Mouse (Mus musculus) intestine, postnatal 0 days (tissue): ENCODE measurements around the gene Scnm1. TPM values are rescaled to one million over a fixed set of nuclear protein-coding genes. Genes with fewer than 3 reads are reported as not detected.
A peak's percentile ranks its signal among the peaks of the same experiment; 100 is the strongest.

ENCODE experiments used
- ATAC-seq: fragments of 200-750 bp; cut with Nextera tagmentation; 2 replicates; pipeline ENCODE4 v1.8.0; 2017; ENCODE audit warnings: mild to moderate bottlenecking, moderate TSS enrichment, moderate library complexity
- H3K27ac ChIP-seq: fragments of 300-500 bp; sonication (generic); 2 replicates; pipeline ENCODE4 v1.5.1; 2014; ENCODE audit warnings: mild to moderate bottlenecking, low read depth, low read length, moderate library complexity
- H3K27me3 ChIP-seq: fragments of 300-500 bp; sonication (generic); replicated peaks from 2 replicates; pipeline ENCODE4 v1.6.1; 2014; ENCODE audit warnings: low read length, mixed read lengths; ENCODE audit not compliant: control insufficient read depth, insufficient read depth
- H3K36me3 ChIP-seq: fragments of 300-500 bp; sonication (generic); 2 replicates; pipeline ENCODE4 v1.6.1; 2014; ENCODE audit warnings: mild to moderate bottlenecking, moderate library complexity; ENCODE audit not compliant: control insufficient read depth, insufficient read depth
- H3K4me1 ChIP-seq: fragments of 300-500 bp; sonication (generic); replicated peaks from 2 replicates; pipeline ENCODE4 v1.6.1; 2014; ENCODE audit warnings: antibody characterized with exemption, low read length, mixed read lengths; ENCODE audit not compliant: control insufficient read depth, insufficient read depth
- H3K4me2 ChIP-seq: fragments of 300-500 bp; sonication (generic); replicated peaks from 2 replicates; pipeline ENCODE4 v1.6.1; 2014; ENCODE audit warnings: low read depth, mild to moderate bottlenecking, moderate library complexity
- H3K4me3 ChIP-seq: fragments of 300-500 bp; sonication (generic); 2 replicates; pipeline ENCODE4 v1.5.1; 2014; ENCODE audit warnings: low read depth, low read length
- H3K9ac ChIP-seq: fragments of 300-500 bp; sonication (generic); 2 replicates; pipeline ENCODE4 v1.6.1; 2014; ENCODE audit warnings: mild to moderate bottlenecking, low read depth, low read length
- H3K9me3 ChIP-seq: fragments of 300-500 bp; sonication (generic); 2 replicates; pipeline ENCODE4 v1.6.1; 2016; ENCODE audit warnings: mixed run types; ENCODE audit not compliant: control insufficient read depth
- CTCF ChIP-seq: sonication (generic); IDR thresholded peaks from 2 replicates; pipeline ENCODE4 v1.5.1; 2016; ENCODE audit warnings: low read depth, mild to moderate bottlenecking, control low read depth, antibody characterized with exemption, moderate library complexity
- WGBS: fragments of 180-500 bp; shearing (Covaris S2); extraction: QIAGEN DNeasy Blood & Tissue Kit; methylation state at CpG from one replicate; pipeline ENCODE4 v1.1.7; 2014; 5-methylcytosine and 5-hydroxymethylcytosine counted together
- polyA plus RNA-seq: library from polyadenylated mRNA; unstranded; fragments of >200 nt; fragmentation: Nextera tagmentation; extraction: Ambion mirVana; gene quantifications from 2 replicates; pipeline ENCODE4 v1.2.1, GENCODE M21; 2015

Scnm1 gene
- polyA plus RNA-seq, 1 experiment from 2014 or later = 49.3 TPM

GRCm38 (mm10) chr3:95174011-95174592, 40.3 kb upstream of the Scnm1 start:
- Histone ChIP-seq H3K27me3 (peaks cover 23% of the 10 kb centered on the region), H3K9me3 (no peaks in the 10 kb centered on the region), H3K9ac (peak overlapping the region; percentile 40; the same call in 1 of the 2 replicates), H3K27ac (no peak overlapping the region), H3K36me3 (peaks cover 15% of the 10 kb centered on the region; the same call in 1 of the 2 replicates), H3K4me2 (peak overlapping the region; percentile 75), H3K4me1 (no peaks in the 10 kb centered on the region), H3K4me3 (peak overlapping the region; percentile 37)
- peak; percentile 92 for TF ChIP-seq CTCF
- 10% methylated on average over 16 of the region's 16 CpGs for WGBS
- ATAC-seq = no peak

- Histone ChIP-seq H3K4me2 (peak overlapping the region; percentile 75), H3K27me3 (peaks cover 23% of the 10 kb centered on the region), H3K27ac (no peak overlapping the region; the same call in 1 of the 2 replicates), H3K4me1 (no peaks in the 10 kb centered on the region), H3K4me3 (peak overlapping the region; percentile 37), H3K9ac (peak overlapping the region; percentile 40; the same call in 1 of the 2 replicates), H3K36me3 (peaks cover 21% of the 10 kb centered on the region; the same call in 1 of the 2 replicates), H3K9me3 (no peaks in the 10 kb centered on the region)
- TF ChIP-seq CTCF = no peak
- no peak for ATAC-seq
- 22% methylated on average over 51 of the region's 58 CpGs for WGBS
These were observed 39.6 kb upstream of the Scnm1 start for GRCm38 (mm10) chr3:95173256-95173949.

- TF ChIP-seq CTCF = no peak
- H3K4me3 ChIP-seq = peak overlapping the region; percentile 37
- peaks cover 23% of the 10 kb centered on the region for H3K27me3 ChIP-seq
- H3K9me3 ChIP-seq = no peaks in the 10 kb centered on the region
- H3K9ac ChIP-seq = no peak overlapping the region
- WGBS = 33% methylated on average over 79 of the region's 84 CpGs
- ATAC-seq = no peak
- peaks cover 25% of the 10 kb centered on the region; the same call in 1 of the 2 replicates for H3K36me3 ChIP-seq
- H3K4me1 ChIP-seq = no peaks in the 10 kb centered on the region
- H3K27ac ChIP-seq = no peak overlapping the region; the same call in 1 of the 2 replicates
- peak overlapping the region; percentile 75 for H3K4me2 ChIP-seq
These were observed 38.9 kb upstream of the Scnm1 start for GRCm38 (mm10) chr3:95172526-95173255.

- H3K36me3 ChIP-seq = peaks cover 25% of the 10 kb centered on the region; the same call in 1 of the 2 replicates
- no peak overlapping the region for H3K9ac ChIP-seq
- H3K9me3 ChIP-seq = no peaks in the 10 kb centered on the region
- no peaks in the 10 kb centered on the region for H3K4me1 ChIP-seq
- H3K4me3 ChIP-seq = no peak overlapping the region
- H3K4me2 ChIP-seq = no peak overlapping the region
- 63% methylated on average over 6 of the region's 6 CpGs for WGBS
- no peak for TF ChIP-seq CTCF
- no peak for ATAC-seq
- H3K27me3 ChIP-seq = peaks cover 23% of the 10 kb centered on the region
- no peak overlapping the region for H3K27ac ChIP-seq
These were observed 37.3 kb upstream of the Scnm1 start for GRCm38 (mm10) chr3:95171105-95171504.

- H3K4me3 ChIP-seq = no peak overlapping the region
- no peak overlapping the region for H3K9ac ChIP-seq
- no peaks in the 10 kb centered on the region for H3K4me1 ChIP-seq
- ATAC-seq = no peak
- no peak for TF ChIP-seq CTCF
- no peaks in the 10 kb centered on the region for H3K9me3 ChIP-seq
- H3K36me3 ChIP-seq = peaks cover 25% of the 10 kb centered on the region; the same call in 1 of the 2 replicates
- 88% methylated on average over 10 of the region's 10 CpGs for WGBS
- H3K27ac ChIP-seq = no peak overlapping the region
- peaks cover 23% of the 10 kb centered on the region for H3K27me3 ChIP-seq
- no peak overlapping the region for H3K4me2 ChIP-seq
These were observed 36.2 kb upstream of the Scnm1 start for GRCm38 (mm10) chr3:95169996-95170395.

- no peak for ATAC-seq
- no peak overlapping the region for H3K4me2 ChIP-seq
- peaks cover 8% of the 10 kb centered on the region; the same call in 1 of the 2 replicates for H3K27me3 ChIP-seq
- H3K36me3 ChIP-seq = peaks cover 18% of the 10 kb centered on the region; the same call in 1 of the 2 replicates
- H3K9ac ChIP-seq = no peak overlapping the region
- H3K4me1 ChIP-seq = peaks cover 5% of the 10 kb centered on the region; the same call in 1 of the 2 replicates
- H3K4me3 ChIP-seq = no peak overlapping the region
- no peak overlapping the region for H3K27ac ChIP-seq
- WGBS = 64% methylated on average over 5 of the region's 5 CpGs
- no peak for TF ChIP-seq CTCF
- H3K9me3 ChIP-seq = no peaks in the 10 kb centered on the region
These were observed 31.0 kb upstream of the Scnm1 start for GRCm38 (mm10) chr3:95164840-95165239.
